Mouse (Mus musculus) NIH3T3 (cell line): Measurements from ENCODE around the gene Zmat5.

Experiments
- DNase-seq: peaks from one replicate; pipeline ENCODE4 v3.0.0-alpha.2; 2012; ENCODE audit warnings: low read depth

Zmat5 gene

DNA sequence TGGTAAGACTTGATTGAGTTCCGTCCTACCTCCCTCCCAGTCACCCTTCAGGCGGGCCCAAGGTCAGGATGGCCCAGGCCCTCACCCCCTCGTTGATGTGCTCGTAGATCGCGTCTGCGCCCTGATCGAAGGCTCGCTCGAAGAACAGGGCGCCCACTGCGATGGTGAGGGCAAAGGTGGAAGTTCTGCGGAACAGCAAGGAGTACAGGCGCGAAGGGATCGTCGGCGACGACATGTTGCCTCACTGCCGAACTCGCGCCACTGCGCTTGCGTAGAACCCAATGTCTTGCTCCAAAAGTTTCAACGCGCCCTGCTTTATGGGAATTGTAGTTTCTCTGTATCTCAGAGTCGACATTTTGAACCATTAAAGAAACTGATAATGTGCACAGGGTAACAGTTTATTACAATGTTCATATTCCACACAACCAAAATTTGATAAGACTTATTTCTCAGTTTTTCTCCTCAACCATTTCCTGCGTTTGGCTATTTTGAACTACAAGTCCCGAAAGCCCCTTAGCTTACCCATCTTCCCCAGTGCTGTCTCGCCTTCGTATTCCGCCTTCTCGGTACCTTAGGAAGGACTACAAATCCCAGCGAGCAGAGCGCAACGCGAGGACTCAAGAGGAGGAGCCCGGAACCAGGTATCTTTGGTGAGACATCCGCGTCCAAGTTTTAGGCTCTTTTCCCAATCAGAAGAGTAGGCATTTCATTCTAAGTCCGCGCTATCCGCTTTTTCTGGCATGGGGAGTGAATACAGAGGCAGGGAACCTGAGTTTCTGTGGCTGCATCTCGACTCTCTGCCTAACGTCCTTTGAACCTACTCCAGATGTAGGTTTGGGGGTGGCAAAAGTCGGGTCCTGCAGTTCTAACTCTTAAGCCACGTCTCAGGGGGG is at the start of gene Zmat5, which contains the start of gene Uqcr10:
TSS of gene Zmat5 (plus strand) at position 607 of the 893 bp plus-strand sequence.
TSS of gene Uqcr10 (minus strand) at position 271 of the 893 bp plus-strand sequence.
- peak; percentile 97 for DNase-seq

DNA sequence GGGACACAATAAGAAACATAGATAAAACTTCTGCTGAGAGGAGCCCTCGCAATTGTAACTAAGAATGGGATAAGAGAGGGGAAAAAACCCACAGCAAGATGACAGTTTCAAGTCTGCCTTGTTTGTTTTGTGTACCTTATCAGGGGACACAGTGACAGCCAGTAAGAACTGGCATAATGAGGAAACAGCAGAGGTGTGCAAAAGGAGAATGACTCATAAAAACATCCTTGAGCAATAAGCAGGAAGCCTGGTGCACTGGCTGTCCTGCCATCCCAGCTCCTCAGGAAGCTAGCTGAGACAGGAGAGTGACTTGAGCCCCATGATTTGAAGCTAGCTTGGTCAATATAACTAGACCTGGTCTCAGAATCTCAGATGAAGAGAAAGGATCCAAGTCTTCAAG is 44.7 kb upstream of the Zmat5 start:
- DNase-seq = no peak

DNA sequence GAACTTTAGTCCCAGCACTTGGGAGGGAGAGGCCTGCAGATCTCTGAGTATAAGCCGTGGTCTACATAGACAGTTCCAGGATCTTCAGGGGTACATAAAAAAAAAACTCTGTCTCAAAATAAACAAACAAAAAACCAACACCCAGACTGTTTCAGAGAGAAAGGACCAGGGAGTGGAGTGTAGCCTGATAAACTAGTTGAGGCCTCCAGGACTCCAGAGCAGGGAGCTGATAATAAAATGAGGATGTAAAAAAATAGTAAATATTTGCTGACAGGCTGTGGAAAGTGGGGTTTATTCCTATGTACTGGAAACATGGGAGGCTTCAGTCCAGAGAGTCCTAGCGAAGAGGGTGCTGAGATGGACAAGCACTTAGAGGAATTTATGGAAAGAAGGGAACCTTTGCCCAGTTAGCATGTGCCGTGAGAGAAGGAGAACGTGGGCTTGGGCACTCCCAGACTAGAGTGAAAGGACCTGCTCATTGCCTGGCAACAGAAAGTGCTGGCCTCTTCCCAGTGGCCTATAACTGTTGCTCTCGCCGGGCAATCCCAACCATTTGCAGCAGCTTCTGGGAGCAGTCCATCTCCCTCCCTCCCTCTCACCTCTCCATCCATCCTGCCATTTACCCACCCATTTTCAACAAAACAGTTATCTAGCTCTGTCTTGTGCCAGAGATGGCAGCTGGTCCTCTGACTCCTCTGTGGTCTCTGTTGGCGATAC is 44.0 kb upstream of the Zmat5 start:
- DNase-seq = no peak

DNA sequence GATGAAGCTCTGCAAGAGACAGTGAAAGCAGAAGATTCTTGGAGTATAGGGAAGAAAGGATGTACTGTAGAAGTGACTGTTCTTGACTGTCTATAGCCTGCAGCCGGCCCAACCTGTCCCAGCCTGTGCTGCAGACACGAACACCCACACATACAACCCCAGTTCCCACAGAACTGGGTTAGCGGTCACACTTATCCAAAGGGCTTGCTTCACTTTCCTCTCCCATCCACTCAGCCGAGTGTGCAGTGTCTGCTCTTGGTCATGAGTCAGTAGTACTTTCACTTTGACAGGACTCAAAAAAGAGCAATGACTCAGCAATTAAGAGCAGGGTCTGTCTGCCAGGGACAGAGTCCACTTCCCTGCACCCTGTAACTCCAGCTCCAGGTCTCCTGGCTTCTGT is 43.2 kb upstream of the Zmat5 start:
- peak; percentile 82 for DNase-seq

DNA sequence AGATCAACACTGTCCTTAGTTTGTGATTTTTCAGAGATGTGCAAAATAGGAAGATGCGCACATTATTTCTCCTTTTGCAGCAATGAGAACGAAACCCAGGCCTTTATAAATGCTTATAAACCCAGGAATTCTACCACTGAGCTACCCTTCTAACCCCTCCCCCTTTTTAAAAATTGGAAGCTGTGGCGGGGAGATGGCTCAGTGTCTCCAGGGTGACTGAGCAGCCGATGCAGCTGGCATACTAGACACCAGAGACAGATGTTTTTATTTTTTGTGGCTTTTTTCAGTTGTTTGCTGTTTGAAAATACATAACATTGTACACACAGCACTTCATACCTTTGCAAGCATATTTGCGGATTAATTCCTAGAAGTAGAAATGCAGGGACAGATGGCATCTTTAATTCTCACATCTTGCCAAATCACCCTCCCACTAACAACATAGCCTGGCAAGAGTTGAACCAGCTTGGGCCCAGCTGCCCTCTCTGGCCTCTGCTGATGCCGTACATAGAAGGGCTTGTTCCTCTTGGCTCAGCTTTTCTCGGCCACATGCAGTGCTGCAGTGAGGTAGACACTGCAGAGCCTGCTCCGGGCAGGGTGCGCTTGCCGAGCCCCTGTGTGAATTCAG is 42.5 kb upstream of the Zmat5 start:
- DNase-seq = no peak

DNA sequence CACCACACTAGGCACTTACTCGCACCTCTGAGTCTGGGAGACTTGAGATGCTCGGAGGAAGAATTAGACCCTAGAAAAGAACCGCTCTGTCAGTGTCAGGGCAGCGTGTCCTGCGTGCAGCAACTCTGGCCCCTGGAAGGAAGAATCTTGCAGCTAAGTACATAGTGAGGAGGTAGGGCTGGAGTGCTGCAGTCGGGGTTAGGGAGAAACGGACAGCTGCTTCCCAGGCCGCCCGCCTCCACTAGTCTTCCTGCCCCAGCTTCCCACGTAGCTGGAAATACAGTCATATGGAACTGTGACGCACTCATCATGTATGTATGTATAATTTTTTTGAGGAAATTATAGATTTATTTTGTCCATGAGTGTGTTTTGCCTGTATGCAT is 42.0 kb upstream of the Zmat5 start:
- no peak for DNase-seq

DNA sequence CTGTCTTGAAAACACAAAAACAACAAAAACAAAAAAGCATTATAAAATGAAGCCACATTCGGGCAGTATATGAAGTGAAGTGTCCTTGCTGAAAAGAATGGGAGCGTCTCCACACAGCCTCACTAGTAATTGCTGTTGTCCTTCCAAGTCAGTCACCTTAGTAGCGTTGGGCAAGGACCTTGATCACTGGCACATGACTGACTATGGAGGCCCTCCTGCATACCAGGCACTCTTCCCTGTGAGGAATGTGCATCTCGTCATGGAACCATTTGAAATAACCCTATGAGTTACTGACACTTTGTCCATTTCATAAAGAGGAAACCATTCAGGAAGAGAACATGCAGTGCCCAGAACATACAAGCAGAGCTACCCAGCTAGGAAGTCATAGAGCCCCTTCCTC is 32.7 kb upstream of the Zmat5 start:
- DNase-seq = no peak

DNA sequence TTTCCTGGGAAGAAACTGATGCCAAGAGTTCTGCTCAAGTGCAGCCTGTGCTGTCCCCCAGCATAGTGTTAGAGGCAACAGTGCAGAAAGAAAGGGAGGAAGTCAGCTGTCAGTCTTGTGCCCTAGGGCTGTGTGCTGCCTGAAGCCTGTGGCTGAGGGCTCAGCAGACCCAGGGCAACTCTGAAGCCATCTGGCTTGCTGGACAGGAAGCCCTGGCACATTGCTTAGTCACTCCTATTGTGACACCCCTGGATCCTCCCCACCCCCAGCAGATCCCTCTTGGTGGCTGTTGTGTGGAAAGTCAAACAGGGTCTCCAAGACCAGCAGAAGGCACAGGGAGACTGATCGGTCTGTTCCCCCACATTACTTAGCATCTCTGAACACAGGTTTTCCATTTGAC is 29.9 kb upstream of the Zmat5 start:
- no peak for DNase-seq

DNA sequence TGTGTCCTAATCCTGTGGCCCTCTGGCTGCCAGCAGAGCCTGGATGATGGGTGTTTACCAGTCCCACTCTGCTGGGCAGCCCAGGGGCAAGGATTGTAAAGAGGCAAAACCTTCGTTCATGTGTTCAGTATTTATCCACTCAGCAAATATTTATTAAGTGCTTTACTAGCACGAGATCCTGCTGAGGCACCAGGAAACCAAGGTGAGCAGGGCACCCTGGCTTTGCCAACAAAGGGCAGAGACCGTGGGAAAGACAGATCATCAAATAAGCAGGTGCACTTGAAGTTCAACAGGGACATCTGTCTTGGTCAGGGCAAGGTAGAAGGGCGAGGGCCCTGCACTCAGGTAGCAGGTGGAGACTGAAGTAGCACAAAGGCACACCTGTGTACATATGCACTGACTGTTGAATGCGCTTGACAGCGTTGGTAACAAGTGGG is 29.3 kb upstream of the Zmat5 start:
- DNase-seq = no peak

DNA sequence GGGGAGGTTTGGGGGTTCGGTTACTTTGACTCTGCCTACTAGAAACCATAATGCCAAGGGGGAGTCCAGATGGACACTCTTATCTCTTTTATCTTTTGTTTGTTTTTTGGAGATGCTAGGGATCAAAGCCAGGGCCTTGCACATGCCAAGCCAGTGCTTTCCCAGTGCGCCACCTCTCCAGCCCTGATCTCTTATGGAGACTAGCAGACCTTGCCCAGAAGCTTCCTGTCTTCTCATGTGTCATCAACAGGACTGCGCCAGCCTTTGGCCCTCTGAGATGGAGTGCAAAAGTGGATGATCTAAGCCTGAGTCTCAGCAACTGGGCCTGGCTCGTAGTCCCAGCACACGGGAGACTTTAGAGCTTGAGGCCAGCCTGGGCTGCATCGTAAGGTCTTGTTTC is 28.8 kb upstream of the Zmat5 start:
- DNase-seq = no peak

DNA sequence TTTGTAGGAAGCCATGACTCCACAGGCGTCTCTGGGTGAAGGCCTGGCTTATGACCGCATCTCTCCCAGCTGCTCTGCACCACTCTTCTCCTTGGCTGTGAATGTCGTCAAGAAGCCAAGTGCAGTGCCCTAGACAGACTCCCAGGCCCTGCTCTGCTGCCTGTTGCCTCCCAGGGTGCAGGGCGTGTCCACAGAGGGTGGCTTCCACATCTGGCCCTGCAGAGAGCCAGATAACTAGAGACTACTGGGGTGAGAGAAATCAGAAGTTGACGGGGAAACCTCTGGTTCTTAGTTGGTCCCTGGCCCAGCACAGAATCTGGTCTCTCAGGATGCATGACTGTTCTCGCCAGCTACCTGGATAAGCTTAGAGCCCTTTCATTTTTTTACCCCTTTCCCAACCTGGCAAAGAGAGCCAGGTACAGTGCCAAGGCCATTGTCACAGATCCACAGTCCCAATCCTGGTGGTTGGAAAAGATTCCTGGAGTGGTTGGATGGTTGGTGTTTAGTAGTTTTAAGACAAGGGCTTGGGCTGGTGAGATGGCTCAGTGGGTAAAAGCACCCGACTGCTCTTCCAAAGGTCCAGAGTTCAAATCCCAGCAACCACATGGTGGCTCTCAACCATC is 27.1 kb upstream of the Zmat5 start:
- DNase-seq = no peak

DNA sequence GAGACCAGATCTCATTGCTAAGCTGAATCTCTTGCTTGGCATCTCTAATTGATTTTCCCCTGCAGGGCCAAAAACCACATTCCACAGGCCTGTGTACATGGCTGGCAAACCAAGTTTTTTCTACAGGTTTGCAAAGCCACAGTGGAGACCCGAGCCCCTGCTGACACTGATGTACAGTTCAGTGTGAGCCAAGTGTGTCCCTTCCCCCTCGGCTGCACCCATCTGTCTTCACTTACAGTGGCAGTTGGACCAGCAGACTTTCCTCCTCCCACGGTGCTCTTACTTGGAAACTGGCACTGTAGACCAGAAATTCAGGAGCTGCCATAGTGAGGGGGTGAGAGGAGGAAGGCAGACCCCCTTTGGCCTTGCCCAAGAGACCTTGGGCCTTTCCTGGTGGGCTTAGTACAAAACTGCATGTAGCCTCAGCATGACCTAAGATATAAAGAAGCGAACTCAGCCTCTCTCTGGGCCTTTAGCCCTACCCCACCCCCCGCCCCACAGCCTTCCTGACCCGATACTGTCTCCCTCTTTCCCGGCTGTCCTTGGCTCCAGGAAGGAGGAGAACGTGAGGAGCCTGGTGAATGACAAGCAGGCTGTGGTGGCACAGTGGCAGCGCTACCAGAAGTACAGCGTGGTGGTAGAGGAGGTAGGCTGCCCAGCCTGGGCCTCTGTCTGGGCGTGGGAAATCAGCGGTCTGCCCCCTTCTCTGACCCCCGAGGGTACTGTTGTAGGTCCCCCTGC is 25.6 kb upstream of the Zmat5 start:
- peak; percentile 57 for DNase-seq

DNA sequence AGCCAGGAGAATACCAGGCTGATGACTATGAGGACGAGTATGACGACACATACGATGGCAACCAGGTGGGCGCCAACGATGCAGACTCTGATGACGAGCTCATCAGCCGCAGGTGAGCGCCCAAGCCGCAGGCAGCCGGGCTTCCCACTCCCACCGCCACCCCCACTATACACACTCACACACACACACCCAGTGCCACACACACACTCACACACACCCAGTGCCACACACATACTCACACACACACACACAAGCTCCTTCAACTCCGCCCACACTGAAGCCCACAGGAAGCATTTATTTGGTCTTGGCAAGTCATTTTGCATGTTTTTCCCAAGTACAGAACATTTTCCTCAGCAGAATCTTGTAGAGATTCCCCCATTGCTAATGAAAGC is 25.0 kb upstream of the Zmat5 start:
- no peak for DNase-seq

DNA sequence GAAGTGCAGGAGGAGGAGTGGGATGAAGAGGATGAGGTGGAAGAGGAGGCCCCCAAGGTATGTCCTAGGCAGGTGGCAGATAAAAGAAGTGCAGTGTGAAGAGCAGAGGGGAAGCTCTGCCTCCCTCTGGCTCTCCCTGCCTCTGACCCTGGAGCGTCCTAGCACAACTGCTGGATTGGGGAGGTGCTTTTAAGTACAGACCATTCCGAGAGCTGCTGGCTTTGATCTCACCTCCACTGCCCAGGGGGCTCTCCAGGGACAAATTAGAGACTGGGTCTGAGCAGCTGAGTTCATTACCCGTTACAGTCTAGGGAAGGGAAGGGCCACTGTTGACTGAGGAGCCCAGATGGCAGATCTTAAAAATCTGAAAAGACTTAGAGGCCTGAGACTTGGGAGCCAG is 24.4 kb upstream of the Zmat5 start:
- no peak for DNase-seq

DNA sequence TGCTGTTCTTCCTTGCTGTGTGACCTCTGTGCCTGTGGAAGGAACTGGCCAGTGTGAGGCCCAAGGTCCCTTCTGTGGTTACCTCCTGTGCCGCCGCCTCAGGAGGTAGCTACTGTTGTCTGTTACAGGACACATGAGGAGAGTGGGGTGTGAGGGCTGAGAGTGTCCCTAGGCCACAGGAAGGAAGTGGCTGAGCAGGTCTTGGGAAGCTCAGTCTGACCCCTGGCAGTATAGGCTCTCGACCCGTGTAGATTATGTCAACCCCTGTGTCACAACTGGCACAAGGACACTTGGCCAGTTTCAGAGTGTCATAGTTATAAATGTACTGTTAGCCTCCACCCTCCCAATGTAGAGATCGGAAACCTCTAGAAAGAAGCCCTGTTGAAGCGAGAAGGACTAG is 21.0 kb upstream of the Zmat5 start:
- no peak for DNase-seq

DNA sequence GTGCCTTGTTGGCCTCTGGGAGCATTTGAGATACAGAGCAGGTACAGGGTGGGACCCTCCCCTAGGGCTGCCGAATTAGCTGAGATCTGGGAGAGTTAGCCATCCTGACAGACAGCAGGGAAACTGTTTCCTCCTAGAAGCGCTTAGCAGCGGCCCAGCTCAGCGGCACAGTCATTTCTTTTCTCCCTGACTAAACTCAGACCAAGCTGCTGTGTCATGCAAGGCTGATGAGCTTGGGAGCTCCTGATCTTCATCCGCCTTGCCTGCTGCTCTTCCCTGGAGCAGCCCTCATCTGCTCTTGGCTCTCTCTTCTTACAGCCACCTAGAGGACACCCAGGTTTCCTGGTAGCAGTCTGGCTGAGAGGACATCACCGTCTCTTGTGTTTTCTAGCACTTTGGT is 20.3 kb upstream of the Zmat5 start:
- no peak for DNase-seq

DNA sequence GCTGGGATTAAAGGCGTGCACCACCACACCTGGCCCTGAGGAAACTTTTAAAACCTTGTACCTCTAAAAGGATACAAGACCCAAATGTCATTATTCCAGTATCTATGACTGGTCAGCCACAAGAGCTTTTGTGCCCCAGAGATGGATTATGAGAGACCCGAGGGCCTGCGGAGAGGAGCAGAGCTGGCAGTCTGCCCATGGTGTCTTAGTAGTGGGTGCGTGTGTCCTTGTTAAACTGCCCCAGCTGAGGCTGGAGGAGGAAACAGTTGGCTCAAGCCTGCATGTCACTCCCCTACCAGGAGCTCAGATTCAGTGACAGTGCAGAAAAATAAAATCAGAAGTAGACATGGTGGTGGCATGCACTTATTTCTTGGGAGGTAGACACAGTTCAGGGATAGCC is 19.4 kb upstream of the Zmat5 start:
- DNase-seq = no peak

DNA sequence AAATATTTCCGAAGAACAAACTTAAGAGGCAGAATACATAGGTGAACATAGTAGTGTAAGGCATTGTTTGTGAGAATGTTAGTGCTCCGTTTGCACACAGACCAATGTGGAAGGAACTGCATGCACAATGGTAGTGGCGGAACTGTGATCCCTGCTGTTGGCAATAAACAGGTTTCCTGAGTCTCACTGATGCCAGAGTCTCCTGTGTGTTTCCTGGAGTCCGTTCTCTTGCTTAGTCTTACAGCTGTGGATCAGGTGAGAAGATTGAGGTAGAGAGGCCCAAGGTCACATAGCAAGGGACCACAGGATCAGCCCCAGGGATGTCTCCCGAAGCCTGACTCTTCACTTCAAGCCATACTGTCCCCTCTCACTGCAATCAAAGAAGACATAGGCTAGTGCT is 19.0 kb upstream of the Zmat5 start:
- DNase-seq = no peak

DNA sequence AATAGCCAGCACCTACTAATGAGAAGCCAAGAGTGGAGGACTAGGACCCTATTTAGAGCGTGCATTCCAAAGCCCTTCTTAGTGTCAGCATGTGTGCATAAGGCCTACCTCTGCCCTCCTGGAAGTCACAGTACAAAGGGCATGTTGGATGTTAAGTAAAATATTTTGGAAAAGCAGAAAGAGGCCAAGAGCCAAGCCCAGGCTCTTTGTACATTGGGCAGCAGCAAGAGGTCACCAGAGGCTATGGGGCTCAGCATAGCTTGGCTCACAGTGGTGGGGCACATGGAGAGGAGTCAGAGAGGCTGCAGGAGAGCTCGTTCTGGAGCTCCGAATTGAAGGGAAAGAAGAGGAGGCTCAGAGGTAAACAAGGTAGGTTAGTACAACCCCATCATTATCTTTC is 17.5 kb upstream of the Zmat5 start:
- no peak for DNase-seq

DNA sequence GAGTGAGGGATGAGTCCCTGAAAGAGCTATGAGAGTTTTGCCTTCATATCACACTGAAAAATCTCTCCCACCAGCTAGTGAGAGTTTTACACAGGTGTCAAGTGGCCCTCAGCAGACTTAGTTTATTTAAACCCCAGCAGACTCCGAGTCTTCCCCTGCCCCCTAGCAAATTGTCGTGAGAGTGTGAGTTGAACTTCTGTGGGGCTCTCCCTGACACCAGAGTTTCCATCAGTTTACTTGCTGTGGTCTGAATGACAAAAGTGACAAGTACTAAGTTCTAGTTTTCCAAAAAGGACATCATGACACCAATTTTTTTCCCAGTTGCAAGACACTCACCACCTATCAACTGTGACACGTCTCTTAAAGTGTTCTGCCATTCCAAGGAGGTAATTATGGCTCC is 16.6 kb upstream of the Zmat5 start:
- no peak for DNase-seq

DNA sequence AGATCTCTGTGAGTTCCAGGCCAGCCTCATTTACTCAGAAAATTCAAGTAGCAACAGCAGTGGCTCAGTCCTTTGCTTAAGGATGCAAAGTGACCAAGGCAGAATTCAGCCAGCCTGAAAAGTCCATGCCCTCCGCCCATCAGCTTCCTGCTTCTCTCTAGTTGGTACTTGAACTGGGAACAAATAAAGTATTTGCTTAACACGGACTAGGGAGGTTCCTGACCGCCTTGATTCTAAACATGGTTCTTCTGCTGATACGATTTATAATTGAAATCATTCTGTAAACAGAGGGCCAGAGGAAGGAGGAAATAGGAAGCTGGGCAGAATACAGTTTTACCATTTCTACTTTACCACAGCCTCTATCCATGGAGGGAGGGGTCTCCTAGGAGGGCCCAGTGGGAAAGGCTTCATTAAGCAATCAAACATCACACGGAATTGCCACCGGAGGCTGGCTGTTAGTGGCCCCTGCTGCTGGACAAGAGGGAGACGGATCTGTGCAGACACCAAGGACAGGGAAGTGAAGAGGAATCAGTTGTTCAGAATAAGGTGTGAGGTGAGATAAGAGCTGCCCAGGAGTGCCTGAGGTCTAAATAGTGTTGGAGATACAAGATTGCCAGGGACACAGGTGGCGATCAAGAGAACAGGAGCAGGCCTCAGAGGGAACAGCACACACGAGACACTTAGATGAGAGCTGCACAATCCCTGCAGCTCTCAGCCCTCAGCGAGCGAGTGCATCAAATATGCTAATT is 15.7 kb upstream of the Zmat5 start:
- no peak for DNase-seq
